Mouse (Mus musculus): Measurements from ENCODE around the gene 4921539E11Rik. TPM values are rescaled to one million over a fixed set of nuclear protein-coding genes. Genes with fewer than 3 reads are reported as not detected.

4921539E11Rik gene
- polyA plus RNA-seq (2015; fragmentation: Nextera tagmentation; extraction: Ambion mirVana) = not detected in 2 replicates

- Histone ChIP-seq H3K4me2 (ENCODE audit: low read depth, low read length) (no peak within 1 kb of the TSS), H3K9ac (ENCODE audit: low read depth, low read length) (no peak within 1 kb of the TSS), H3K27ac (ENCODE audit: low read length) (no peak within 1 kb of the TSS), H3K27me3 (replicated peaks; ENCODE audit: control insufficient read depth, insufficient read depth, low read length) (no peaks in the 10 kb centered on the region), H3K36me3 (ENCODE audit: control insufficient read depth, insufficient read depth, low read length) (no peaks in the 10 kb centered on the region), H3K4me1 (ENCODE audit: control insufficient read depth, insufficient read depth, low read length) (no peaks in the 10 kb centered on the region), H3K9me3 (ENCODE audit: control insufficient read depth, low read length) (no peaks in the 10 kb centered on the region), H3K4me3 (ENCODE audit: low read length) (no peak within 1 kb of the TSS)
- 75% methylated on average over 2 of the region's 2 CpGs for WGBS
- ATAC-seq = no peak
Measured at GRCm38 (mm10) chr4:103290763-103291162, at the start of gene 4921539E11Rik. TSS of gene 4921539E11Rik (minus strand) at chr4:103290863.

DNA sequence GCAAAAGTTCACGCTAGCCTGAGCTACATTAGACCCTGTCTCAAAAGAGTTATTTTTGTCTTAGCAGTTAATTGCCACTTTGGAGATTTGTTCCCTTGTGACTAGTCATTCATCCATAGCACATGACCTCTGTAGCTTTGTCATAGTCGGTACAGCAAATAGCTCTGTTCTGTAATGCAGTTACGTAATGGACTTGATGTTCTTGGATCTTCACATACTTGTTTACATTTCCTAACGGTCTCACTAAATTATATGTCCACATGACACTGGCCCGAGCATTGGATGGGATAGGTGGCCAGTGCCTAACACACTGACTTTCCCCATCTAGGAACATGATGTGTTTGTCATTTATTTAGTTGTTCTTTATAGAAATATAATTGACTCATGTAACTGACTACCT is 44.5 kb upstream of the 4921539E11Rik start:
- H3K4me3 ChIP-seq (ENCODE audit: low read length) = no peak overlapping the region
- ATAC-seq = no peak

GRCm38 (mm10) chr4:103329348-103329747 is 38.7 kb upstream of the 4921539E11Rik start:
- Histone ChIP-seq H3K4me3 (ENCODE audit: low read length) (no peak overlapping the region), H3K4me2 (ENCODE audit: low read depth, low read length) (no peak overlapping the region), H3K36me3 (ENCODE audit: control insufficient read depth, insufficient read depth, low read length) (peaks cover 3% of the 10 kb centered on the region; the same call in 1 of the 2 replicates), H3K4me1 (ENCODE audit: control insufficient read depth, insufficient read depth, low read length) (peaks cover 4% of the 10 kb centered on the region; the same call in 1 of the 2 replicates), H3K9ac (ENCODE audit: low read depth, low read length) (no peak overlapping the region), H3K9me3 (ENCODE audit: control insufficient read depth, low read length) (no peaks in the 10 kb centered on the region), H3K27me3 (replicated peaks; ENCODE audit: control insufficient read depth, insufficient read depth, low read length) (no peaks in the 10 kb centered on the region), H3K27ac (ENCODE audit: low read length) (no peak overlapping the region)
- ATAC-seq = no peak
- WGBS = 58% methylated on average over 6 of the region's 6 CpGs

More for the DNA sequence above, 44.5 kb upstream of the 4921539E11Rik start:
- no peaks in the 10 kb centered on the region for H3K4me1 ChIP-seq (ENCODE audit: control insufficient read depth, insufficient read depth, low read length)
- peaks cover 3% of the 10 kb centered on the region; the same call in 1 of the 2 replicates for H3K36me3 ChIP-seq (ENCODE audit: control insufficient read depth, insufficient read depth, low read length)
- no peak overlapping the region for H3K27ac ChIP-seq (ENCODE audit: low read length)
- WGBS = 66% methylated on average over 5 of the region's 5 CpGs
- no peak overlapping the region for H3K4me2 ChIP-seq (ENCODE audit: low read depth, low read length)
- H3K9ac ChIP-seq (ENCODE audit: low read depth, low read length) = no peak overlapping the region
- H3K9me3 ChIP-seq (ENCODE audit: control insufficient read depth, low read length) = no peaks in the 10 kb centered on the region
- H3K27me3 ChIP-seq (replicated peaks; ENCODE audit: control insufficient read depth, insufficient read depth, low read length) = no peaks in the 10 kb centered on the region

GRCm38 (mm10) chr4:103326994-103327393 is 36.3 kb upstream of the 4921539E11Rik start:
- Histone ChIP-seq H3K9ac (ENCODE audit: low read depth, low read length) (no peak overlapping the region), H3K36me3 (ENCODE audit: control insufficient read depth, insufficient read depth, low read length) (peaks cover 2% of the 10 kb centered on the region; the same call in 1 of the 2 replicates), H3K4me1 (ENCODE audit: control insufficient read depth, insufficient read depth, low read length) (peaks cover 4% of the 10 kb centered on the region; the same call in 1 of the 2 replicates), H3K27me3 (replicated peaks; ENCODE audit: control insufficient read depth, insufficient read depth, low read length) (no peaks in the 10 kb centered on the region), H3K4me2 (ENCODE audit: low read depth, low read length) (no peak overlapping the region), H3K9me3 (ENCODE audit: control insufficient read depth, low read length) (no peaks in the 10 kb centered on the region), H3K27ac (ENCODE audit: low read length) (no peak overlapping the region), H3K4me3 (ENCODE audit: low read length) (no peak overlapping the region)
- no peak for ATAC-seq
- 77% methylated on average over 3 of the region's 3 CpGs for WGBS

DNA sequence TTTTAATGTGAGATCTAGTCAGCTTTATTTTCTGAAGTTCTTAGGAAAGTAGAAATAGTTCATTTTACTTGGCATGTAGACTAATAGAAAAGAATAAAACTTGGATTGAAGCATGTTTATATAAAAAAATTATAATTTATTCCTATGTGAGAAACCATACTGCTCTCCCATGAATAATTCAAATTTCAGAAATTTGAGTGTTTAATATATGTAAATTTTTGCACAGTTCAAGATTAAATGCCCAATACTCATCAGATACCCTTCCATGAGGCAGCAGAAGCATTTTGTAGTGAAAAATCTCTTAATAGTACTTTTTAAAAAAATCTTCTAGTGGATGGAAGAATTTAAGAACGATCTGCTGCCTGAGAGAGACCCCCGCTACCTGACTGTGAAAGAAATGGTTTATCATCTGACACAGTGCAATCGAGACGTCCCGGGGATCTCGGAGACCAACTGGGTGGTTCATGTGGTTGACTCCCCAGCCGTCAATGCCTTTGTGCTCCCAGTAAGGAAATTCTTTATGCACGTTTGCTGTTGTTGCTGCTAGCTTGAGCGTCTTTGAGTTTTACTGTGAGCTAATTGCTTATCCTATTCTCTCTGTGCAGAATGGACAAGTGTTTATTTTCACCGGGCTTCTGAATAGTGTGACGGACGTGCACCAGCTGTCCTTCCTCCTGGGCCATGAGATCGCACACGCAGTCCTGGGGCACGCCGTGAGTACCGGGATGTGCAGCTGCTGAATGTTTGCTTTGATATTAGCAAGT is 34.2 kb upstream of the 4921539E11Rik start:
- H3K9me3 ChIP-seq (ENCODE audit: control insufficient read depth, low read length) = no peaks in the 10 kb centered on the region
- no peak overlapping the region for H3K27ac ChIP-seq (ENCODE audit: low read length)
- no peak overlapping the region for H3K4me3 ChIP-seq (ENCODE audit: low read length)
- WGBS = 45% methylated on average over 17 of the region's 17 CpGs
- H3K4me1 ChIP-seq (ENCODE audit: control insufficient read depth, insufficient read depth, low read length) = peaks cover 4% of the 10 kb centered on the region; the same call in 1 of the 2 replicates
- H3K27me3 ChIP-seq (replicated peaks; ENCODE audit: control insufficient read depth, insufficient read depth, low read length) = no peaks in the 10 kb centered on the region
- no peaks in the 10 kb centered on the region for H3K36me3 ChIP-seq (ENCODE audit: control insufficient read depth, insufficient read depth, low read length)
- no peak for ATAC-seq
- H3K9ac ChIP-seq (ENCODE audit: low read depth, low read length) = no peak overlapping the region
- no peak overlapping the region for H3K4me2 ChIP-seq (ENCODE audit: low read depth, low read length)

DNA sequence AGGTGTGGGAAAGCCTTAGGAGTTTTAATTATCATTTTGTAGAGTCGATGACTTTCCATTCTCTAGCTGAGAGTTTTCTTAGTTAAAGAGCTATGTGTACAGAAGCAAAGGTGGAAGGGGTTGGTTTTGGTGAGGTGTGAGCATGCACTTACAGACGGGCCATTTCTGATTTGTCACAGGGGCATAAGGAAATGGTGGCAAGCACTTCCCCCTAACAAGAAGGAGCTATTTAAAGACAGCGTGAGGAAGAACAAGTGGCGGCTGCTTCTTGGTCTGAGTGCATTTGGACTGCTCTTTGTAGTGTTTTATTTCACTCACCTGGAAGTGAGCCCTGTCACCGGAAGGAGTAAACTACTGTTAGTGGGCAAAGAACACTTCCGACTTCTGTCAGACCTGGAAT is 30.8 kb upstream of the 4921539E11Rik start:
- no peak for ATAC-seq
- Histone ChIP-seq H3K9ac (ENCODE audit: low read depth, low read length) (no peak overlapping the region), H3K9me3 (ENCODE audit: control insufficient read depth, low read length) (no peaks in the 10 kb centered on the region), H3K36me3 (ENCODE audit: control insufficient read depth, insufficient read depth, low read length) (no peaks in the 10 kb centered on the region), H3K4me3 (ENCODE audit: low read length) (no peak overlapping the region), H3K27me3 (replicated peaks; ENCODE audit: control insufficient read depth, insufficient read depth, low read length) (no peaks in the 10 kb centered on the region), H3K4me1 (ENCODE audit: control insufficient read depth, insufficient read depth, low read length) (peaks cover 4% of the 10 kb centered on the region; the same call in 1 of the 2 replicates), H3K27ac (ENCODE audit: low read length) (no peak overlapping the region), H3K4me2 (ENCODE audit: low read depth, low read length) (no peak overlapping the region)
- 77% methylated on average over 6 of the region's 6 CpGs for WGBS

DNA sequence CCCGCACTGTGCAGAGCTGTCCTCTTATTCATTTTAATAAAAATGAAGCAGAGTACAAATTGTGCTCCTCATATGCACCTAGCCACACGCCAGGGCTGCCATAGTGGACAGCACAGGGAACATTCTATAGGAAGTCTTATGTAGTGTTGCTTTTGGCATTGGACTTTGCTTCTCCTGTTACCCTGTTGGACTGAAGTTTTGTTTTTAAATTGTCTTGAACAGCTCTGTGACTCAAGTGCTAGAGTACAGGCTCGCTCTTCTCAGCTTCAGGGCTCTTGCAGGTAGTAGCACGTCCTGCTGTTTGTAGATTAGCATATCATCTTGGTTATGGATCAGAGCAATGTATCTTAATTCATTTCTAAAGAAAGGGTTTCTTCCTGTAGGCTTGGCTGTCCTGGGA is 25.2 kb upstream of the 4921539E11Rik start:
- Histone ChIP-seq H3K27me3 (replicated peaks; ENCODE audit: control insufficient read depth, insufficient read depth, low read length) (no peaks in the 10 kb centered on the region), H3K36me3 (ENCODE audit: control insufficient read depth, insufficient read depth, low read length) (no peaks in the 10 kb centered on the region), H3K9me3 (ENCODE audit: control insufficient read depth, low read length) (no peaks in the 10 kb centered on the region), H3K4me1 (ENCODE audit: control insufficient read depth, insufficient read depth, low read length) (no peaks in the 10 kb centered on the region; the same call in 1 of the 2 replicates), H3K27ac (ENCODE audit: low read length) (no peak overlapping the region), H3K4me2 (ENCODE audit: low read depth, low read length) (no peak overlapping the region), H3K9ac (ENCODE audit: low read depth, low read length) (no peak overlapping the region), H3K4me3 (ENCODE audit: low read length) (no peak overlapping the region)
- WGBS = 89% methylated on average over 4 of the region's 4 CpGs
- ATAC-seq = no peak

GRCm38 (mm10) chr4:103314526-103314910 is 23.9 kb upstream of the 4921539E11Rik start:
- Histone ChIP-seq H3K27me3 (replicated peaks; ENCODE audit: control insufficient read depth, insufficient read depth, low read length) (no peaks in the 10 kb centered on the region), H3K4me3 (ENCODE audit: low read length) (peak overlapping the region; percentile 69), H3K4me2 (ENCODE audit: low read depth, low read length) (peak overlapping the region; percentile 59), H3K9ac (ENCODE audit: low read depth, low read length) (peak overlapping the region; percentile 87), H3K27ac (ENCODE audit: low read length) (no peak overlapping the region), H3K4me1 (ENCODE audit: control insufficient read depth, insufficient read depth, low read length) (no peaks in the 10 kb centered on the region; the same call in 1 of the 2 replicates), H3K36me3 (ENCODE audit: control insufficient read depth, insufficient read depth, low read length) (no peaks in the 10 kb centered on the region), H3K9me3 (ENCODE audit: control insufficient read depth, low read length) (no peaks in the 10 kb centered on the region)
- 53% methylated on average over 3 of the region's 3 CpGs for WGBS
- ATAC-seq = no peak

- Histone ChIP-seq H3K4me3 (ENCODE audit: low read length) (peak within 1 kb of the TSS; percentile 69), H3K27me3 (replicated peaks; ENCODE audit: control insufficient read depth, insufficient read depth, low read length) (no peaks in the 10 kb centered on the region), H3K27ac (ENCODE audit: low read length) (peak within 1 kb of the TSS; percentile 97), H3K4me1 (ENCODE audit: control insufficient read depth, insufficient read depth, low read length) (no peaks in the 10 kb centered on the region; the same call in 1 of the 2 replicates), H3K9me3 (ENCODE audit: control insufficient read depth, low read length) (no peaks in the 10 kb centered on the region), H3K4me2 (ENCODE audit: low read depth, low read length) (peak within 1 kb of the TSS; percentile 59), H3K36me3 (ENCODE audit: control insufficient read depth, insufficient read depth, low read length) (no peaks in the 10 kb centered on the region), H3K9ac (ENCODE audit: low read depth, low read length) (peak within 1 kb of the TSS; percentile 87)
- ATAC-seq = peak; percentile 100
- under 1% methylated on average over 61 of the region's 61 CpGs for WGBS
Measured at GRCm38 (mm10) chr4:103313587-103314525, 23.2 kb upstream of the 4921539E11Rik start, which contains the start of gene Oma1. TSS of gene Oma1 (plus strand) at chr4:103313812.

Data from intestine, embryonic 16.5 days (tissue).